Mouse (Mus musculus) neural tube, embryonic 14.5 days (tissue): ENCODE data around the gene Olfr1393. TPM values are rescaled to one million over a fixed set of nuclear protein-coding genes. Genes with fewer than 3 reads are reported as not detected.

ENCODE experiments used
- ATAC-seq: fragments of 200-750 bp; cut with Nextera tagmentation; 2 replicates; pipeline ENCODE4 v1.8.0; 2017; ENCODE audit warnings: low read depth, mild to moderate bottlenecking, moderate TSS enrichment, moderate library complexity
- H3K27ac ChIP-seq: fragments of 300-500 bp; sonication (generic); 2 replicates; pipeline ENCODE4 v1.5.1; 2014; ENCODE audit warnings: low read depth, mild to moderate bottlenecking, control low read depth, low read length, moderate library complexity, mixed read lengths
- H3K27me3 ChIP-seq: fragments of 300-500 bp; sonication (generic); 2 replicates; pipeline ENCODE4 v1.6.1; 2014; ENCODE audit warnings: low read length; ENCODE audit not compliant: control insufficient read depth, insufficient read depth
- H3K36me3 ChIP-seq: fragments of 300-500 bp; sonication (generic); 2 replicates; pipeline ENCODE4 v1.6.1; 2014; ENCODE audit warnings: low read length, mixed read lengths; ENCODE audit not compliant: control insufficient read depth, insufficient read depth
- H3K4me1 ChIP-seq: fragments of 300-500 bp; sonication (generic); 2 replicates; pipeline ENCODE4 v1.6.1; 2014; ENCODE audit warnings: low read length; ENCODE audit not compliant: control insufficient read depth, insufficient read depth
- H3K4me2 ChIP-seq: fragments of 300-500 bp; sonication (generic); 2 replicates; pipeline ENCODE4 v1.6.1; 2014; ENCODE audit warnings: mild to moderate bottlenecking, low read depth, low read length, control low read depth
- H3K4me3 ChIP-seq: fragments of 300-500 bp; sonication (generic); 2 replicates; pipeline ENCODE4 v1.5.1; 2014; ENCODE audit warnings: low read depth, low read length, control low read depth, mixed read lengths
- H3K9ac ChIP-seq: fragments of 300-500 bp; sonication (generic); replicated peaks from 2 replicates; pipeline ENCODE4 v1.6.1; 2014; ENCODE audit warnings: low read depth, mild to moderate bottlenecking, control low read depth, low read length, mixed read lengths
- H3K9me3 ChIP-seq: fragments of 300-500 bp; sonication (generic); 2 replicates; pipeline ENCODE4 v1.6.1; 2016; ENCODE audit warnings: low read length; ENCODE audit not compliant: control insufficient read depth
- WGBS: fragments of 180-500 bp; shearing (Covaris S2); extraction: QIAGEN DNeasy Blood & Tissue Kit; methylation state at CpG from one replicate; pipeline ENCODE4 v1.1.7; 2014; 5-methylcytosine and 5-hydroxymethylcytosine counted together
- polyA plus RNA-seq: library from polyadenylated mRNA; unstranded; fragments of >200 nt; fragmentation: Nextera tagmentation; extraction: Ambion mirVana; gene quantifications from 2 replicates; pipeline ENCODE4 v1.2.1, GENCODE M21; 2014

Olfr1393 gene
- polyA plus RNA-seq, 1 experiment from 2014 or later, result not detected

GRCm38 (mm10) chr11:49322442-49322841 lies 44.3 kb downstream of the Olfr1393 start, which contains the start of gene Olfr1391:
TSS of gene Olfr1391 (plus strand) at chr11:49322742.
- no peak within 1 kb of the TSS for H3K4me2 ChIP-seq
- no peak for ATAC-seq
- no peak within 1 kb of the TSS for H3K27ac ChIP-seq
- H3K27me3 ChIP-seq, result no peaks in the 10 kb centered on the region
- no peak within 1 kb of the TSS for H3K4me3 ChIP-seq
- H3K9ac ChIP-seq, result no peak within 1 kb of the TSS
- H3K4me1 ChIP-seq, result no peaks in the 10 kb centered on the region
- no peaks in the 10 kb centered on the region for H3K36me3 ChIP-seq
- H3K9me3 ChIP-seq, result no peaks in the 10 kb centered on the region
- 76% methylated on average over 2 of the region's 2 CpGs for WGBS

- Histone ChIP-seq H3K9me3 (no peaks in the 10 kb centered on the region), H3K27me3 (no peaks in the 10 kb centered on the region), H3K4me2 (no peak overlapping the region), H3K4me1 (no peaks in the 10 kb centered on the region), H3K4me3 (no peak overlapping the region), H3K27ac (no peak overlapping the region), H3K9ac (no peak overlapping the region), H3K36me3 (no peaks in the 10 kb centered on the region)
- no peak for ATAC-seq
- WGBS, result 92% methylated on average over 3 of the region's 3 CpGs
Measured at GRCm38 (mm10) chr11:49326726-49327125, 48.6 kb downstream of the Olfr1393 start.

GRCm38 (mm10) chr11:49329686-49330085 lies 51.6 kb downstream of the Olfr1393 start:
- Histone ChIP-seq H3K4me3 (no peak overlapping the region), H3K9ac (no peak overlapping the region), H3K4me2 (no peak overlapping the region), H3K9me3 (no peaks in the 10 kb centered on the region), H3K4me1 (no peaks in the 10 kb centered on the region), H3K27me3 (no peaks in the 10 kb centered on the region), H3K36me3 (no peaks in the 10 kb centered on the region), H3K27ac (no peak overlapping the region)
- ATAC-seq, result no peak
- WGBS, result 80% methylated on average over 1 of the region's 1 CpGs

Other genes starting within 250 kb of the Olfr1393 start
- gene 9930111J21Rik2, start 227.1 kb upstream of the Olfr1393 start, polyA plus RNA-seq, result 0.27 and 0.55 TPM in 2 replicates
- not detected in 2 replicates for gene Tgtp2, start 214.1 kb upstream of the Olfr1393 start, polyA plus RNA-seq
- gene Ifi47, start 201.7 kb upstream of the Olfr1393 start, polyA plus RNA-seq, result 0.62 TPM in 1 of 2 replicates, not detected in the other
- gene Olfr1396, start 163.4 kb upstream of the Olfr1393 start, polyA plus RNA-seq, result not detected in 2 replicates
- not detected in 2 replicates for gene Olfr1395, start 136.0 kb upstream of the Olfr1393 start, polyA plus RNA-seq
- not detected in 2 replicates for gene Olfr1394, start 123.9 kb upstream of the Olfr1393 start, polyA plus RNA-seq
- 0.17 and 0.23 TPM in 2 replicates for gene Btnl9, start 91.1 kb upstream of the Olfr1393 start, polyA plus RNA-seq
- 49.6 and 54.4 TPM in 2 replicates for gene Zfp62, start 75.0 kb upstream of the Olfr1393 start, polyA plus RNA-seq
- gene Mgat1, start 34.1 kb upstream of the Olfr1393 start, polyA plus RNA-seq, result 22.6 and 29.3 TPM in 2 replicates
- gene Olfr1392, start 7.0 kb downstream of the Olfr1393 start, polyA plus RNA-seq, result not detected in 2 replicates
- not detected in 2 replicates for gene Olfr10, start 26.4 kb downstream of the Olfr1393 start, polyA plus RNA-seq
- gene Olfr1391, start 44.4 kb downstream of the Olfr1393 start, polyA plus RNA-seq, result not detected in 2 replicates
- gene Olfr1390, start 56.9 kb downstream of the Olfr1393 start, polyA plus RNA-seq, result not detected in 2 replicates
- not detected in 2 replicates for gene Olfr1389, start 144.8 kb downstream of the Olfr1393 start, polyA plus RNA-seq
- 0.15 TPM in 1 of 2 replicates, not detected in the other for gene Olfr1388, start 158.3 kb downstream of the Olfr1393 start, polyA plus RNA-seq
- gene Olfr1387, start 177.0 kb downstream of the Olfr1393 start, polyA plus RNA-seq, result not detected in 2 replicates
- gene Olfr1386, start 186.7 kb downstream of the Olfr1393 start, polyA plus RNA-seq, result not detected in 2 replicates
- gene Olfr1385, start 210.8 kb downstream of the Olfr1393 start, polyA plus RNA-seq, result not detected in 2 replicates
- gene Olfr1384, start 228.4 kb downstream of the Olfr1393 start, polyA plus RNA-seq, result not detected in 2 replicates
- not detected in 2 replicates for gene Olfr1383, start 241.3 kb downstream of the Olfr1393 start, polyA plus RNA-seq
- not detected in 2 replicates for gene Olfr1382, start 249.9 kb downstream of the Olfr1393 start, polyA plus RNA-seq